Mouse (Mus musculus): ENCODE measurements around the gene Gm29797.

- TF ChIP-seq GATA1 (IDR thresholded peaks at IDR 0.05; ENCODE audit: low read length) = no peak
- no peak for TF ChIP-seq TAL1 (IDR thresholded peaks at IDR 0.05; ENCODE audit: low read length)
Measured at GRCm38 (mm10) chr2:181691083-181691482, 34.2 kb downstream of the Gm29797 start.
